Mouse (Mus musculus) neural tube, embryonic 12.5 days (tissue): ENCODE results near the gene Cmtm5. TPM values are rescaled to one million over a fixed set of nuclear protein-coding genes. Genes with fewer than 3 reads are reported as not detected.
"Not testable (repeated sequence)": the region's sequence is repeated elsewhere in the genome, so short reads cannot be mapped to it uniquely, and the experiment has no call there.

Source experiments
- ATAC-seq: fragments of 200-750 bp; cut with Nextera tagmentation; 2 replicates; pipeline ENCODE4 v1.8.0; 2017; ENCODE audit warnings: low read depth, mild to moderate bottlenecking, moderate TSS enrichment, moderate library complexity; ENCODE audit not compliant: low FRiP score
- H3K27ac ChIP-seq: fragments of 300-500 bp; sonication (generic); 2 replicates; pipeline ENCODE4 v1.5.1; 2016
- H3K27me3 ChIP-seq: fragments of 300-500 bp; sonication (generic); replicated peaks from 2 replicates; pipeline ENCODE4 v1.6.1; 2016; ENCODE audit warnings: mild to moderate bottlenecking
- H3K36me3 ChIP-seq: fragments of 300-500 bp; sonication (generic); 2 replicates; pipeline ENCODE4 v1.6.1; 2016; ENCODE audit warnings: mild to moderate bottlenecking
- H3K4me1 ChIP-seq: fragments of 300-500 bp; sonication (generic); 2 replicates; pipeline ENCODE4 v1.6.1; 2016
- H3K4me2 ChIP-seq: fragments of 300-500 bp; sonication (generic); replicated peaks from 2 replicates; pipeline ENCODE4 v1.6.1; 2016; ENCODE audit warnings: mild to moderate bottlenecking
- H3K4me3 ChIP-seq: fragments of 300-500 bp; sonication (generic); 2 replicates; pipeline ENCODE4 v1.5.1; 2016
- H3K9ac ChIP-seq: fragments of 300-500 bp; sonication (generic); 2 replicates; pipeline ENCODE4 v1.6.1; 2016; ENCODE audit warnings: mild to moderate bottlenecking
- H3K9me3 ChIP-seq: fragments of 300-500 bp; sonication (generic); 2 replicates; pipeline ENCODE4 v1.6.1; 2016; ENCODE audit warnings: mild to moderate bottlenecking
- WGBS: fragments of 180-500 bp; shearing (Covaris S2); methylation state at CpG from one replicate; pipeline ENCODE4 v1.1.7; 2016; 5-methylcytosine and 5-hydroxymethylcytosine counted together
- polyA plus RNA-seq: library from polyadenylated mRNA; unstranded; fragments of >200 nt; fragmentation: Nextera tagmentation; extraction: Ambion mirVana; gene quantifications from 2 replicates; pipeline ENCODE4 v1.2.1, GENCODE M21; 2016

The Cmtm5 gene
- polyA plus RNA-seq, 1 experiment from 2014 or later, result 7.2 TPM

- no peaks in the 10 kb centered on the region for H3K4me1 ChIP-seq
- no peak overlapping the region for H3K4me2 ChIP-seq
- H3K27ac ChIP-seq, result no peak overlapping the region
- no peak overlapping the region for H3K9ac ChIP-seq
- H3K36me3 ChIP-seq, result no peaks in the 10 kb centered on the region
- no peak overlapping the region for H3K4me3 ChIP-seq
- H3K27me3 ChIP-seq, result no peaks in the 10 kb centered on the region
- 76% methylated on average over 6 of the region's 6 CpGs for WGBS
- H3K9me3 ChIP-seq, result no peaks in the 10 kb centered on the region
- ATAC-seq, result no peak
Observed at GRCm38 (mm10) chr14:54965631-54966030, 29.6 kb downstream of the Cmtm5 start.

GRCm38 (mm10) chr14:54966320-54966977, 30.4 kb downstream of the Cmtm5 start, which contains the start of gene Myh6:
Myh6 (minus strand) TSS chr14:54966927.
- 68% methylated on average over 7 of the region's 7 CpGs for WGBS
- H3K9me3 ChIP-seq, result no peaks in the 10 kb centered on the region
- no peak for ATAC-seq
- no peak within 1 kb of the TSS for H3K9ac ChIP-seq
- no peak within 1 kb of the TSS for H3K4me3 ChIP-seq
- H3K4me1 ChIP-seq, result no peaks in the 10 kb centered on the region
- no peaks in the 10 kb centered on the region for H3K36me3 ChIP-seq
- H3K27me3 ChIP-seq, result no peaks in the 10 kb centered on the region
- no peak within 1 kb of the TSS for H3K27ac ChIP-seq
- H3K4me2 ChIP-seq, result no peak within 1 kb of the TSS

- Histone ChIP-seq H3K36me3 (no peaks in the 10 kb centered on the region), H3K27me3 (no peaks in the 10 kb centered on the region), H3K9ac (no peak overlapping the region), H3K27ac (no peak overlapping the region), H3K9me3 (no peaks in the 10 kb centered on the region), H3K4me1 (no peaks in the 10 kb centered on the region), H3K4me3 (no peak overlapping the region), H3K4me2 (no peak overlapping the region)
- no peak for ATAC-seq
- WGBS, result 82% methylated on average over 3 of the region's 3 CpGs
Observed at GRCm38 (mm10) chr14:54967874-54968273, 31.8 kb downstream of the Cmtm5 start.

DNA sequence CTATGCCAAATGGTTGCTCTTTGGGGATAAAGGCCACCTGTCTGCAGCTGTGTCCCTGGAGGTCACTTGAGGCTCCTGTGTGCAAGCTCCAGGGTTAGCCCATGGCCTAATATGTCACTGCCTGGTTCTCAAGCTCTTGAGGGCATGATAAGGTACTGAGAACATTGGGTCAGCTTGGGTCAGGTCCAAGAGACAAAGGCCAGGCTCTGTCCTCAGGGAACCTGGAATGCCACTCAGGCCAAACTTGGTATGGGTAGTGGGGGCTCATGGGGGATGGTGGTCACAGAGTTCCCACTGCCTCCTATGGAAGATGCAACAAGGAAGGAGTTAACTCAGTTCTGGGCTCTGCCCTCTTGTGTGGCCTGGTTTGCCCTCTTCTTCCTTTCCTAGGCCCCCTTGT, 32.3 kb downstream of the Cmtm5 start:
- Histone ChIP-seq H3K4me2 (no peak overlapping the region), H3K9ac (no peak overlapping the region), H3K36me3 (no peaks in the 10 kb centered on the region), H3K27ac (no peak overlapping the region), H3K4me1 (no peaks in the 10 kb centered on the region), H3K4me3 (no peak overlapping the region), H3K27me3 (no peaks in the 10 kb centered on the region), H3K9me3 (no peaks in the 10 kb centered on the region)
- no peak for ATAC-seq

GRCm38 (mm10) chr14:54972786-54973185, 36.7 kb downstream of the Cmtm5 start:
- not testable (repeated sequence) for H3K4me1 ChIP-seq, H3K4me3 ChIP-seq, H3K9me3 ChIP-seq, H3K27ac ChIP-seq, H3K4me2 ChIP-seq, H3K9ac ChIP-seq, ATAC-seq, H3K27me3 ChIP-seq, H3K36me3 ChIP-seq
- 92% methylated on average over 11 of the region's 11 CpGs for WGBS

DNA sequence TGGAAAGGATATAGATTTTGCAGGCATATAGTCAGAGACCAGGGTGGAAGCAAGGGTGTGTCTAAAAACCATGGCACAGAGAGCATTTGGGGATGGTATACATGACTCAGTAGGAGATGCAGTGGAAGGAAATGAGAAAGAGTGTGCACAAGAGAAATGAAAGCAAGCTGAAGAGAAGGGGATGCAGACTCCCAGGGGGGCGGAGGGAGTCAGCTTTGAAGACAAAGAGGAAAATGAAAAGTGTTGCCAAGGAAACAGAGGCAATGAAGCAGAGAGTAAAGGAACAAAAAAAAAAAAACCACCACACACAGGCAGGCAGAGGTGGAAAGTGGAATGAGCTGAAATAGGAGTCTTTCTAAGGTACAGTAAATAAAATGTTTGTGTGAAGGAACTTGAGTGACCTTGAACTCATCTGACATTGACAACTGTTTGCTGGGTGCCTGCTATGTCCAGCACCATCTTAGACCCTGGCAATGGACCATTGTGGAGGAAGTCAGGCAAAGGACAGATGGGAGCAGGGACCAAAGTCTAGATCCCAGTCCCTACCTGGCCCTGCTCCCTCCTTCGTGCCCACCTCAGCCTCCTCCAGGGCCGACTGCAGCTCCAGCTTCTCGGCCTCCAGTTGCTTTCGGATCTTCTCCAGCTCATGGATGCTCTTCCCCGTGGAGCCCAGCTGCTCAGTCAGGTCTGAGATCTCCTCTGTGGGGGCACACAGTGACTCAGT, 38.2 kb downstream of the Cmtm5 start:
- H3K4me2 ChIP-seq, result no peak overlapping the region
- no peak overlapping the region for H3K9ac ChIP-seq
- H3K9me3 ChIP-seq, result no peaks in the 10 kb centered on the region
- H3K4me1 ChIP-seq, result peaks cover 9% of the 10 kb centered on the region; the same call in 1 of the 2 replicates
- H3K27ac ChIP-seq, result no peak overlapping the region
- 72% methylated on average over 6 of the region's 6 CpGs for WGBS
- no peaks in the 10 kb centered on the region for H3K36me3 ChIP-seq
- H3K4me3 ChIP-seq, result no peak overlapping the region
- no peak for ATAC-seq
- no peaks in the 10 kb centered on the region for H3K27me3 ChIP-seq

DNA sequence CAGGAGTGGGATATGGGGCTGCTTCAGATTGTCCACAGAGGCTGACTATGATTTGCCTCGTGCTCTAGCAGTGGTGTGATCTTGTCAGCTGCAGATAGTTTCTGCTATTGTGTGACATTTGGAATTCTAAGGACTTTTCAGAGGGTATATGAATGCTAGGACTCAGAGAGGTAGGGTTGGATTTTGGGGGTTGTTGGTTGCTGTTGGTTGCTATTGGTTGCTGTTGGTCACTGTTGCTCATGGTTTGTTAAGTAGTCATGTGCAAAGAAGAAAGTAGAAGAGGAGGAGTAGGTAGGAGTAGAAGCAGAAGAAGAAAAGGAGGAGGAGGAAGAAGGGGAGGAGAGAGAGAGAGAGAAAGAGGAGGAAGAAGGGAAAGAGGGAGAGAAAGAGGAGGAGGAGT, 40.6 kb downstream of the Cmtm5 start, which contains the start of gene Gm17428:
Gene Gm17428, plus strand, starts transcription at position 301 of the 400 bp plus-strand sequence.
- WGBS, result 91% methylated on average over 1 of the region's 1 CpGs
- no peak for ATAC-seq
- Histone ChIP-seq H3K4me3 (no peak within 1 kb of the TSS), H3K4me1 (peaks cover 9% of the 10 kb centered on the region; the same call in 1 of the 2 replicates), H3K27ac (no peak within 1 kb of the TSS), H3K9ac (no peak within 1 kb of the TSS), H3K9me3 (no peaks in the 10 kb centered on the region), H3K36me3 (no peaks in the 10 kb centered on the region), H3K4me2 (no peak within 1 kb of the TSS), H3K27me3 (no peaks in the 10 kb centered on the region)

DNA sequence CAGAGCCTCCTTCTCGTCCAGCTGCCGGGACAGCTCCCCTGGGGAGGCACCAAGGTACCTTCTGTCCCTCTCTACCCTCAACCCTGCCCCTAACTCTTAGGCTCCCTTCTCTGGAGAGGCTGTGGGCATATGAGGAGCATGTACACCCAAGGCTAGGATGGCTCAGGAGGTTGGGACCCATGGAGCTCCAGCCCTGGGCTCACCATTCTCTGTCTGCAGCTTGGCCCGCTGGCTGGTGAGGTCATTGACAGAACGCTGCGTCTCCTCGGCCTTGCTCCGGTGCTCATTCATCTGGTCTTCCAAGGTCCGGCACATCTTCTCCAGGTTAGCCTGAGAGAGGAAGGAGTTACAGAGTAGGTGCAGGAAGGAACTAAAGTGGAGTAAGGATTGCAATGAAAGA, 42.6 kb downstream of the Cmtm5 start:
- no peak overlapping the region for H3K27ac ChIP-seq
- no peak overlapping the region for H3K4me3 ChIP-seq
- H3K9ac ChIP-seq, result no peak overlapping the region
- 89% methylated on average over 8 of the region's 8 CpGs for WGBS
- H3K4me2 ChIP-seq, result no peak overlapping the region
- H3K27me3 ChIP-seq, result no peaks in the 10 kb centered on the region
- H3K36me3 ChIP-seq, result no peaks in the 10 kb centered on the region
- H3K9me3 ChIP-seq, result no peaks in the 10 kb centered on the region
- H3K4me1 ChIP-seq, result peaks cover 9% of the 10 kb centered on the region; the same call in 1 of the 2 replicates
- no peak for ATAC-seq

- no peaks in the 10 kb centered on the region for H3K36me3 ChIP-seq
- no peaks in the 10 kb centered on the region for H3K4me1 ChIP-seq
- no peaks in the 10 kb centered on the region for H3K27me3 ChIP-seq
- no peaks in the 10 kb centered on the region for H3K9me3 ChIP-seq
- H3K9ac ChIP-seq, result no peak overlapping the region
- no peak overlapping the region for H3K4me3 ChIP-seq
- ATAC-seq, result no peak
- H3K27ac ChIP-seq, result no peak overlapping the region
- H3K4me2 ChIP-seq, result no peak overlapping the region
- 95% methylated on average over 7 of the region's 7 CpGs for WGBS
Observed at GRCm38 (mm10) chr14:54981934-54982333, 45.9 kb downstream of the Cmtm5 start.

GRCm38 (mm10) chr14:54988350-54988874, 52.4 kb downstream of the Cmtm5 start:
- not testable (repeated sequence) for H3K27me3 ChIP-seq, ATAC-seq, H3K36me3 ChIP-seq

More at GRCm38 (mm10) chr14:54988350-54988874, 52.4 kb downstream of the Cmtm5 start:
- H3K4me2 ChIP-seq, H3K9me3 ChIP-seq, H3K27ac ChIP-seq, H3K4me1 ChIP-seq, H3K9ac ChIP-seq, H3K4me3 ChIP-seq: not testable (repeated sequence)
- WGBS, result 88% methylated on average over 9 of the region's 9 CpGs
